16 mouse cellular contexts compared by ENCODE assay signal in the genomic region with DNA sequence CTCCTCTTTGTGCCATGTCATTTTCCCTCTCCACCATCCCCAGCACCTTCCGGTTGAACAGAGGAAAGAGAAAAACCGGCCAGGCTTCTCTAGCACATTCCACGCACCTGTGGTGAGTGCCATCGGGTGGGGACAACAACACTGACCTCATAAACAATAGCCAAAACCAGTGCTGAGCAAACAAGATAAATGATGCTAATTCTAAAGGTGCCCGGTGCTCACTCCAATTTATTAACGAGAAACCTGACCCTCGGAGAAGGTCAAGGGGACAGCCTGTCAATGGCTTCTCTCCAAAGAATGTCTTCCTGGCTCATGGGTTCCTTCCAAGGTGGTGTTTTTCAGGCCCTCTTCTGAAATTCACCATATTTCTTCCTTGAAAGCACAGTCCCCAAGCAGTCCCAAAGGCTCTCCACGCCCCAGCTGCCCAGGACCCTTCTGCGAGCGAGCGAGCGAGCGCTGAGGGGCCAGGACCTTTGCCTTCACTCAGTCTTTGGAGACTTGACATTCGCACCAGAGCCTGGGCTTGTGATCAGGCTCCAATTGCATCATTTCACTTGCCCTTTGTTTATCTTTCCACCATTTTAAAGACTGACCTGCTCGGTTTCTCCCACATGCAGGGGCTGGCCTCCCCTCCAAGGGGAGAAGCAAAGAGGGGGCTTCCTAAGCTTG. TPM values are rescaled to one million over a fixed set of nuclear protein-coding genes. Genes with fewer than 3 reads are reported as not detected.
DNase-seq lines count a peak whose midpoint lies in the region; ATAC-seq and TF ChIP-seq lines count a peak whose summit lies in the region.
"Had no signal": no experiment of that assay in that cellular context is flagged by ENCODE, and none has a peak within 500 bp of the region (broad histone marks: within the 10 kb centered on the region; RNA-seq: fewer than 3 reads in every experiment).

No protein-coding gene starts in this region.

- ATAC-seq in liver, embryonic 11.5 days (replicated peaks; ENCODE audit: low FRiP score), result peak; percentile 26; the same call in 1 of the 2 replicates
- ATAC-seq in stomach, embryonic 16.5 days (ENCODE audit: insufficient read depth, low FRiP score), result no peak

- TF ChIP-seq POLR2A in kidney, adult 2 months (IDR thresholded peaks at IDR 0.05; ENCODE audit: low read depth, low read length), result no peak

- H3K9me3 ChIP-seq in liver, embryonic 11.5 days (ENCODE audit: control insufficient read depth, low read length), result no peaks in the 10 kb centered on the region
- H3K9me3 ChIP-seq in stomach, embryonic 16.5 days (replicated peaks; ENCODE audit: control insufficient read depth, low read length), result no peaks in the 10 kb centered on the region
- H3K9me3 ChIP-seq: hindbrain, embryonic 15.5 days; neural tube, embryonic 13.5 days had no signal

- H3K4me1 ChIP-seq in kidney, adult 2 months (ENCODE audit: control insufficient read depth, insufficient read depth, low read length), result peaks cover 57% of the 10 kb centered on the region
- H3K4me1 ChIP-seq in liver, embryonic 11.5 days (replicated peaks; ENCODE audit: control insufficient read depth, insufficient read depth, low read length), result peaks cover 13% of the 10 kb centered on the region; the same call in 1 of the 2 replicates
- H3K4me1 ChIP-seq in stomach, embryonic 16.5 days (ENCODE audit: control insufficient read depth, insufficient read depth, low read length), result peaks cover 22% of the 10 kb centered on the region

- peak; percentile 73 for DNase-seq in kidney, adult 2 months
- no peak for DNase-seq in kidney, postnatal 4 days
- DNase-seq in lung, postnatal 36 days, result peak; percentile 35
- DNase-seq in lung, postnatal 25 days (ENCODE audit: low spot score), result no peak
- no peak for DNase-seq in liver, embryonic 11.5 days (ENCODE audit: low spot score)
- DNase-seq in layer of hippocampus, postnatal 14 days (ENCODE audit: low spot score in 2 of 2), result no peak
- no peak for DNase-seq in right cerebral cortex, adult 2 months (ENCODE audit: low spot score in 2 of 2)
- DNase-seq: adrenal gland, adult 2 months; B cell, adult 2 months; cerebellum, adult 2 months; spleen, adult 18-20 months; thymus, adult 2 months had no signal

- no peak for TF ChIP-seq CTCF in kidney, adult 2 months (conservative IDR thresholded peaks at IDR 0.05; ENCODE audit: insufficient read depth, insufficient read length, low read depth, low read length)

- H3K4me2 ChIP-seq in liver, embryonic 11.5 days, result peak overlapping the region; percentile 5; the same call in 1 of the 2 replicates
- peak overlapping the region; percentile 3; the same call in 1 of the 2 replicates for H3K4me2 ChIP-seq in stomach, embryonic 16.5 days (ENCODE audit: low read depth, low read length)
- H3K4me2 ChIP-seq: hindbrain, embryonic 15.5 days; neural tube, embryonic 13.5 days had no signal

- no peaks in the 10 kb centered on the region for H3K27me3 ChIP-seq in kidney, adult 2 months (replicated peaks; ENCODE audit: control insufficient read depth, insufficient read depth, low read length)
- no peaks in the 10 kb centered on the region for H3K27me3 ChIP-seq in liver, embryonic 11.5 days (replicated peaks; ENCODE audit: control insufficient read depth, insufficient read depth, low read length)
- no peaks in the 10 kb centered on the region for H3K27me3 ChIP-seq in stomach, embryonic 16.5 days (ENCODE audit: control insufficient read depth, insufficient read depth, low read length)
- H3K27me3 ChIP-seq: hindbrain, embryonic 15.5 days; neural tube, embryonic 13.5 days had no signal

- no peak overlapping the region for H3K9ac ChIP-seq in liver, embryonic 11.5 days (ENCODE audit: low read depth, low read length)
- no peak overlapping the region for H3K9ac ChIP-seq in stomach, embryonic 16.5 days (ENCODE audit: low read length)
- H3K9ac ChIP-seq: hindbrain, embryonic 15.5 days; neural tube, embryonic 13.5 days had no signal

- WGBS in kidney, adult 2 months, result 29% methylated on average over 15 of the region's 15 CpGs
- WGBS in liver, embryonic 11.5 days, result 70% methylated on average over 15 of the region's 15 CpGs
- 52% methylated on average over 15 of the region's 15 CpGs for WGBS in stomach, embryonic 16.5 days

- no peak overlapping the region for H3K4me3 ChIP-seq in kidney, adult 2 months (ENCODE audit: insufficient read depth, low read depth, low read length)
- no peak overlapping the region for H3K4me3 ChIP-seq in liver, embryonic 11.5 days (ENCODE audit: low read depth, low read length)
- H3K4me3 ChIP-seq in stomach, embryonic 16.5 days (replicated peaks; ENCODE audit: low read length), result no peak overlapping the region
- H3K4me3 ChIP-seq: hindbrain, embryonic 15.5 days; neural tube, embryonic 13.5 days had no signal

- peak overlapping the region; percentile 98 for H3K27ac ChIP-seq in kidney, adult 2 months (ENCODE audit: insufficient read depth, low read depth, low read length)
- peak overlapping the region; percentile 77 for H3K27ac ChIP-seq in liver, embryonic 11.5 days (ENCODE audit: low read depth, low read length)
- peak overlapping the region; percentile 75 for H3K27ac ChIP-seq in stomach, embryonic 16.5 days (ENCODE audit: low read length)
- H3K27ac ChIP-seq: hindbrain, embryonic 15.5 days; macrophage; neural tube, embryonic 13.5 days had no signal

- H3K36me3 ChIP-seq in kidney, adult 2 months (ENCODE audit: control insufficient read depth, insufficient read depth, low read length), result no peaks in the 10 kb centered on the region
- no peaks in the 10 kb centered on the region for H3K36me3 ChIP-seq in liver, embryonic 11.5 days (ENCODE audit: control insufficient read depth, insufficient read depth, low read length)
- no peaks in the 10 kb centered on the region for H3K36me3 ChIP-seq in stomach, embryonic 16.5 days (ENCODE audit: control insufficient read depth, insufficient read depth, low read length)
- H3K36me3 ChIP-seq: hindbrain, embryonic 15.5 days; neural tube, embryonic 13.5 days had no signal

RNA-seq across cellular contexts. Expression of a gene that starts 29.1 kb away (rescaled TPM):
- 91.9 and 110 TPM in 2 replicates for polyA plus RNA-seq in kidney, adult 2 months (2012; rRNA removed)
- 2.2 and 4.1 TPM in 2 replicates for polyA plus RNA-seq in liver, embryonic 11.5 days (2014; fragmentation: Nextera tagmentation; extraction: Ambion mirVana)
- polyA plus RNA-seq in stomach, embryonic 16.5 days (2015; fragmentation: Nextera tagmentation; extraction: Ambion mirVana), result 5.0 and 5.8 TPM in 2 replicates
- 100 to 1,000 TPM; 101 to 113 TPM for total RNA-seq in layer of hippocampus, postnatal 14 days (2021)

Comparison
In these comparisons a context has a peak if more than half of its experiments do, and no peak if none do; other contexts are left out.
1. DNase-seq: peak in kidney, adult 2 months (single experiment) and lung, postnatal 36 days (single experiment); none in kidney, postnatal 4 days (0 of 2), lung, postnatal 25 days (single experiment), liver, embryonic 11.5 days (single experiment), layer of hippocampus, postnatal 14 days (0 of 2) and right cerebral cortex, adult 2 months (0 of 2).
2. RNA of a gene that starts 29.1 kb away (polyA plus RNA-seq): 91.9 to 110 TPM in kidney, adult 2 months; 5.0 to 5.8 TPM in stomach, embryonic 16.5 days and 2.2 to 4.1 TPM in liver, embryonic 11.5 days; every median in the first group is over 10 times any median in the second.
3. Peak in every context shown above with its lines, with median percentiles within 50 percentile points of each other: H3K27ac ChIP-seq.